Mouse (Mus musculus): ENCODE data around the gene Grb7. TPM values are rescaled to one million over a fixed set of nuclear protein-coding genes. Genes with fewer than 3 reads are reported as not detected.

Gene Grb7
- polyA plus RNA-seq, 1 experiment from 2014 or later, result 1.7 TPM

DNA sequence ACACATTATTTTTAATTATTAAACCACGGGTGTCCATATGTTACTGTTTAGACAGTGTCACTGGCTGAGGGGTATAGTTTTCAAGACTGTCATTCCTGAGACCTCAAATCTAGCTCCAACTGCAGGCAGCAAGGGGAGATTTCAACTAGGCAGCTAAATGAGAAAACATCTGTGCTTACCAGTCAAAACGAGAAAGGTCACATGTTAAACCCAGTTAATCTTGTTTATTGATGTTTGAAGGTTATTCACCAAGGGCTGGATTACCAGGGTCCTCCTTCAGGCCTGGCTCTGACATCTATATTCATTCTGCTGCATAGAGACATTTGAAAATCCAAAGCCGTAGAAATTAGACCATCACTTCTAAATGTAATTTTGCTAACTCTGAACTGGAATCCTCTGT lies 58.7 kb downstream of the Grb7 start:
- no peak for TF ChIP-seq CTCF (IDR thresholded peaks at IDR 0.05)
- in situ Hi-C loops (cut with MboI; ENCODE audit: low pct_unique_long_range_greater_than_20kb), result no loop called here
- ATAC-seq, result no peak
- DNase-seq (ENCODE audit: low read depth, low spot score), result no peak
- H3K27me3 ChIP-seq, result peaks cover 69% of the 10 kb centered on the region
- ChIA-PET CTCF (no interaction called here), POLR2A (no interaction called here)

Other genes with a start within 250 kb of the Grb7 start
- gene Cdk12, start 243.3 kb upstream of the Grb7 start, polyA plus RNA-seq (2021), result 24.8 TPM
- gene Neurod2, start 116.7 kb upstream of the Grb7 start, polyA plus RNA-seq (2021), result not detected
- gene Ppp1r1b, start 98.0 kb upstream of the Grb7 start, polyA plus RNA-seq (2021), result 19.2 TPM
- 46.3 TPM for gene Stard3, start 88.0 kb upstream of the Grb7 start, polyA plus RNA-seq (2021)
- gene Tcap, start 62.6 kb upstream of the Grb7 start, polyA plus RNA-seq (2021), result not detected
- not detected for gene Pnmt, start 59.9 kb upstream of the Grb7 start, polyA plus RNA-seq (2021)
- gene Pgap3, start 45.9 kb upstream of the Grb7 start, polyA plus RNA-seq (2021), result 9.9 TPM
- 33.4 TPM for gene Erbb2, start 33.9 kb upstream of the Grb7 start, polyA plus RNA-seq (2021)
- 100 TPM for gene Mien1, start 7.4 kb upstream of the Grb7 start, polyA plus RNA-seq (2021)
- gene Ikzf3, start 99.6 kb downstream of the Grb7 start, polyA plus RNA-seq (2021), result not detected
- 0.98 TPM for gene Zpbp2, start 104.7 kb downstream of the Grb7 start, polyA plus RNA-seq (2021)
- gene Ormdl3, start 141.0 kb downstream of the Grb7 start, polyA plus RNA-seq (2021), result 94.8 TPM
- gene Lrrc3c, start 151.9 kb downstream of the Grb7 start, polyA plus RNA-seq (2021), result not detected
- gene Gm12355, start 179.3 kb downstream of the Grb7 start, polyA plus RNA-seq (2021), result 16.4 TPM
- not detected for gene Gsdma3, start 180.0 kb downstream of the Grb7 start, polyA plus RNA-seq (2021)
- not detected for gene Gsdma2, start 200.4 kb downstream of the Grb7 start, polyA plus RNA-seq (2021)
- gene Gsdma, start 218.0 kb downstream of the Grb7 start, polyA plus RNA-seq (2021), result 0.06 TPM
- 161 TPM for gene Psmd3, start 236.2 kb downstream of the Grb7 start, polyA plus RNA-seq (2021)

Data from Patski (cell line).